Mouse (Mus musculus): ENCODE results near the gene Fyn. TPM values are rescaled to one million over a fixed set of nuclear protein-coding genes. Genes with fewer than 3 reads are reported as not detected.
A peak's percentile ranks its signal among the peaks of the same experiment; 100 is the strongest.

The Fyn gene
- total and polyA plus RNA-seq, 3 experiments = 89.7 to 127 (median 101) TPM

- Histone ChIP-seq H3K36me3 (replicated peaks) (peaks cover 96% of the 10 kb centered on the region), H3K27me3 (ENCODE audit: insufficient read depth, low read length) (no peaks in the 10 kb centered on the region), H3K9me3 (replicated peaks) (no peaks in the 10 kb centered on the region), H3K4me1 (ENCODE audit: insufficient read depth, low read depth, low read length) (peaks cover 29% of the 10 kb centered on the region), H3K4me3 (ENCODE audit: low read depth, low read length) (no peak overlapping the region)
- ATAC-seq (ENCODE audit: extremely low read depth, insufficient number of reproducible peaks, low FRiP score, poor library complexity, severe bottlenecking) (no peak), DNase-seq (ENCODE audit: low spot score) (no peak)
- TF ChIP-seq CTCF (IDR thresholded peaks at IDR 0.05; ENCODE audit: low read depth, low read length) = no peak
- TF ChIP-seq POLR2AphosphoS5 (IDR thresholded peaks at IDR 0.05; ENCODE audit: insufficient replicate concordance, low read depth, low read length) = no peak
- TF ChIP-seq GATA2 (IDR thresholded peaks at IDR 0.05; ENCODE audit: borderline replicate concordance, low read depth, low read length) = no peak
- TF ChIP-seq TAL1 (conservative IDR thresholded peaks at IDR 0.05; ENCODE audit: low read depth, low read length) = no peak
- no peak for TF ChIP-seq GATA1 (IDR thresholded peaks at IDR 0.05; ENCODE audit: borderline replicate concordance, low read length)
Observed at GRCm38 (mm10) chr10:39555289-39555715, 186.6 kb downstream of the Fyn start.

DNA sequence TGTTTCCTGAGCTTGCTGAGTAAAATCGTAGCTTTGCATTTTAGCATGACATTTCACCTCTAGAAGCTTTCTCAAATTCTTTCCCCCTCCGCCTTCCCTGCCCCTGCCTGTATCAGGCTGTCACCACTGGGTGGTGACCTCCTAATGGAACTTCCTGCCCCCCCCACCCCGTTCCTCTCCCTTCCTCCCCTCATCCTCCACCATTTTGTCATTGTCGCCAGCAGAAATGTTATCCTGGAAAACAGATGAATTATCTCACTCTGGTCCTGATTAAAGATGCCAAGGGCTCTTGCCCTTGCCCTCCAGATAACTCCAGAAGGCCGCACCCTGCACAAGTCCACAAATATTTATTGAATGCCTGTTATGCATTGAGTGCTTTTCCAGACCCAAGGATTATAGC, 187.1 kb downstream of the Fyn start:
- peaks cover 97% of the 10 kb centered on the region for H3K36me3 ChIP-seq (replicated peaks)

GRCm38 (mm10) chr10:39557360-39557759, 188.7 kb downstream of the Fyn start:
- no peak for TF ChIP-seq POLR2AphosphoS5 (IDR thresholded peaks at IDR 0.05; ENCODE audit: insufficient replicate concordance, low read depth, low read length)
- TF ChIP-seq TAL1 (conservative IDR thresholded peaks at IDR 0.05; ENCODE audit: low read depth, low read length) = no peak
- no peak for TF ChIP-seq CTCF (IDR thresholded peaks at IDR 0.05; ENCODE audit: low read depth, low read length)
- TF ChIP-seq GATA1 (IDR thresholded peaks at IDR 0.05; ENCODE audit: borderline replicate concordance, low read length) = no peak
- TF ChIP-seq GATA2 (IDR thresholded peaks at IDR 0.05; ENCODE audit: borderline replicate concordance, low read depth, low read length) = no peak
- H3K4me1 ChIP-seq (ENCODE audit: insufficient read depth, low read depth, low read length) = peaks cover 29% of the 10 kb centered on the region

More for the DNA sequence above, 187.1 kb downstream of the Fyn start:
- H3K9me3 ChIP-seq (replicated peaks) = no peaks in the 10 kb centered on the region
- H3K4me1 ChIP-seq (ENCODE audit: insufficient read depth, low read depth, low read length) = peaks cover 29% of the 10 kb centered on the region
- DNase-seq (ENCODE audit: low spot score) = no peak
- no peak overlapping the region for H3K4me3 ChIP-seq (ENCODE audit: low read depth, low read length)
- TF ChIP-seq GATA2 (IDR thresholded peaks at IDR 0.05; ENCODE audit: borderline replicate concordance, low read depth, low read length) (no peak), TAL1 (conservative IDR thresholded peaks at IDR 0.05; ENCODE audit: low read depth, low read length) (no peak), GATA1 (IDR thresholded peaks at IDR 0.05; ENCODE audit: borderline replicate concordance, low read length) (no peak), POLR2AphosphoS5 (IDR thresholded peaks at IDR 0.05; ENCODE audit: insufficient replicate concordance, low read depth, low read length) (no peak), CTCF (IDR thresholded peaks at IDR 0.05; ENCODE audit: low read depth, low read length) (no peak)
- no peaks in the 10 kb centered on the region for H3K27me3 ChIP-seq (ENCODE audit: insufficient read depth, low read length)
- no peak for ATAC-seq (ENCODE audit: extremely low read depth, insufficient number of reproducible peaks, low FRiP score, poor library complexity, severe bottlenecking)

DNA sequence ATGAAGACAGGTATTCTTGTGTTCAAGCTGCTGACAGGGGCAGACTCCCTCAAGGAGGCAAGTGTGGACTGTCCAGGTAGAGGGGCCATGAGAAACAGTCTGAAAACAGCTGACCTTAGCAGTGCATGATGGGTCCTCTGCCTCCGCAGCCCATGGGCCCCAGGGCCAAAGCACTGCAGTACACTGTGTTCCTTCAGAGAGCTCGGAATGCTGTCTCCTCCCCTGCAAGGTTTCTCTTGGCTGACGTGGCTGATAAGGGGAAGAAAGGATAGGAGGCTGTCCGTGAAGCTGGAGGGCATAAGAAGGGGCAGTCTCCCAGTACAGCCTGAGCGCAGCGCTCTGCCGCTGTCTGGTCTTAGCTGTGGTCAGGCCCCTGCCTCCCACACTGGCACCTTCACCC, 189.2 kb downstream of the Fyn start:
- peaks cover 29% of the 10 kb centered on the region for H3K4me1 ChIP-seq (ENCODE audit: insufficient read depth, low read depth, low read length)
- TF ChIP-seq GATA2 (IDR thresholded peaks at IDR 0.05; ENCODE audit: borderline replicate concordance, low read depth, low read length) (no peak), POLR2AphosphoS5 (IDR thresholded peaks at IDR 0.05; ENCODE audit: insufficient replicate concordance, low read depth, low read length) (no peak), GATA1 (IDR thresholded peaks at IDR 0.05; ENCODE audit: borderline replicate concordance, low read length) (no peak), CTCF (IDR thresholded peaks at IDR 0.05; ENCODE audit: low read depth, low read length) (no peak), TAL1 (conservative IDR thresholded peaks at IDR 0.05; ENCODE audit: low read depth, low read length) (no peak)
- ATAC-seq (ENCODE audit: extremely low read depth, insufficient number of reproducible peaks, low FRiP score, poor library complexity, severe bottlenecking) = no peak

More at GRCm38 (mm10) chr10:39557360-39557759, 188.7 kb downstream of the Fyn start:
- no peaks in the 10 kb centered on the region for H3K9me3 ChIP-seq (replicated peaks)
- no peaks in the 10 kb centered on the region for H3K27me3 ChIP-seq (ENCODE audit: insufficient read depth, low read length)
- peaks cover 97% of the 10 kb centered on the region for H3K36me3 ChIP-seq (replicated peaks)
- no peak for DNase-seq (ENCODE audit: low spot score)
- no peak for ATAC-seq (ENCODE audit: extremely low read depth, insufficient number of reproducible peaks, low FRiP score, poor library complexity, severe bottlenecking)
- no peak overlapping the region for H3K4me3 ChIP-seq (ENCODE audit: low read depth, low read length)

DNA sequence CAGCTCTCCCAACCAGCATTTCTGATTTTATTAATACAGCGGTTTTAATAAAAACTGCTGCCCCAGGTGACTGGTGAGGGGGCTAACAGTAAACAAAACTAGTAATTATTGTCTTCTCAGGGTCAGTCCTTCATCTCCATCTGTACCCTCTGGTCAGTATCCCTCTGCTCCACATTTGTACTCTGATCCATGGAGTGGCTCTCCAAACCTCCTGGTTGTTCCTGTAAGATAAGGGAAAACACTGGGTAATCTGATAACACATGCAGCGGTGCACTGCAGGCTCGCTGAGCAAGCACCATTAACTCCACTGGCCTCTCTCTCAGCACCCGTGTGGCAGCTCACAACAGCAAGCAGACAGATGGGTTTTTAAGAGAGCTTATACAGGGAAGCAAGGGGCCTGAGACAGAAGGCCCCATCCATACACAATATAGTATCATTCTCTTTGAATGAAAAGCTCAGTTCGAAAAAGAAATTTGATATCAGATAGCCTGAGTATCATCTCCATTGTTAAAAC, 189.9 kb downstream of the Fyn start:
- no peaks in the 10 kb centered on the region for H3K9me3 ChIP-seq (replicated peaks)
- ATAC-seq (ENCODE audit: extremely low read depth, insufficient number of reproducible peaks, low FRiP score, poor library complexity, severe bottlenecking) (peak; percentile 58; the same call in 1 of the 2 replicates), DNase-seq (ENCODE audit: low spot score) (no peak)
- H3K4me3 ChIP-seq (ENCODE audit: low read depth, low read length) = no peak overlapping the region
- no peaks in the 10 kb centered on the region for H3K27me3 ChIP-seq (ENCODE audit: insufficient read depth, low read length)
- H3K4me1 ChIP-seq (ENCODE audit: insufficient read depth, low read depth, low read length) = peaks cover 29% of the 10 kb centered on the region
- H3K36me3 ChIP-seq (replicated peaks) = peaks cover 98% of the 10 kb centered on the region
- no peak for TF ChIP-seq GATA1 (IDR thresholded peaks at IDR 0.05; ENCODE audit: borderline replicate concordance, low read length)
- no peak for TF ChIP-seq GATA2 (IDR thresholded peaks at IDR 0.05; ENCODE audit: borderline replicate concordance, low read depth, low read length)
- TF ChIP-seq TAL1 (conservative IDR thresholded peaks at IDR 0.05; ENCODE audit: low read depth, low read length) = no peak
- no peak for TF ChIP-seq POLR2AphosphoS5 (IDR thresholded peaks at IDR 0.05; ENCODE audit: insufficient replicate concordance, low read depth, low read length)
- no peak for TF ChIP-seq CTCF (IDR thresholded peaks at IDR 0.05; ENCODE audit: low read depth, low read length)

More for the DNA sequence above, 189.2 kb downstream of the Fyn start:
- no peak for DNase-seq (ENCODE audit: low spot score)
- Histone ChIP-seq H3K9me3 (replicated peaks) (no peaks in the 10 kb centered on the region), H3K4me3 (ENCODE audit: low read depth, low read length) (no peak overlapping the region), H3K27me3 (ENCODE audit: insufficient read depth, low read length) (no peaks in the 10 kb centered on the region), H3K36me3 (replicated peaks) (peaks cover 98% of the 10 kb centered on the region)

DNA sequence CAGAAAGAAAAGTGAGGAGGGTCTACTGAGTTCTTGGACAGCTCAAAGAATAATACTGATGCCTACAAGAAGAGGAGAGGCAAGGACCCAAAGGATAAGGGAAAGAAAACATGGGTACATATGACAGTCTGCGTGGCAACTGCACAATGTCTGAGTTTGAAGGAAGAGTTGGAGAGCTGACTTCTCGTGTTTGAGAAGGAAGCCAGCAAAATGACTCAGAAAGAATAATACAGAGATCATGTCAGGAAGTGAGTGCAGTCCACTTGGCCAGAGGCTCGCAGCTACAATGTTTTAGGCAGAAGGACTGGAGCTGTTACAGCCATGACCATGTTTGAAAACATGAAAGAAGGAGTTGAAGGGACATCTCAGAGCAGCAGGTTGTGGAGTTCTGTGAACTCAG, 190.7 kb downstream of the Fyn start:
- H3K27me3 ChIP-seq (ENCODE audit: insufficient read depth, low read length) = no peaks in the 10 kb centered on the region
- TF ChIP-seq GATA1 (IDR thresholded peaks at IDR 0.05; ENCODE audit: borderline replicate concordance, low read length) (no peak), CTCF (IDR thresholded peaks at IDR 0.05; ENCODE audit: low read depth, low read length) (no peak), POLR2AphosphoS5 (IDR thresholded peaks at IDR 0.05; ENCODE audit: insufficient replicate concordance, low read depth, low read length) (no peak), GATA2 (IDR thresholded peaks at IDR 0.05; ENCODE audit: borderline replicate concordance, low read depth, low read length) (no peak), TAL1 (conservative IDR thresholded peaks at IDR 0.05; ENCODE audit: low read depth, low read length) (no peak)
- no peaks in the 10 kb centered on the region for H3K9me3 ChIP-seq (replicated peaks)
- H3K4me3 ChIP-seq (ENCODE audit: low read depth, low read length) = no peak overlapping the region
- ATAC-seq (ENCODE audit: extremely low read depth, insufficient number of reproducible peaks, low FRiP score, poor library complexity, severe bottlenecking) (no peak), DNase-seq (ENCODE audit: low spot score) (no peak)
- H3K36me3 ChIP-seq (replicated peaks) = peaks cover 96% of the 10 kb centered on the region
- H3K4me1 ChIP-seq (ENCODE audit: insufficient read depth, low read depth, low read length) = peaks cover 28% of the 10 kb centered on the region
